Mouse (Mus musculus) heart, embryonic 14.5 days (tissue): ENCODE results near the gene Gan. TPM values are rescaled to one million over a fixed set of nuclear protein-coding genes. Genes with fewer than 3 reads are reported as not detected.

Experiments
- ATAC-seq: fragments of 200-750 bp; cut with Nextera tagmentation; 2 replicates; pipeline ENCODE4 v1.8.0; 2017; ENCODE audit warnings: low read depth, moderate TSS enrichment; ENCODE audit not compliant: insufficient number of reproducible peaks, insufficient read depth, low FRiP score
- H3K27ac ChIP-seq, 2 experiments: fragments of 200-500 bp in 1 of 2; fragments of 300-500 bp in 1 of 2; sonication (generic) in 1 of 2; replicated peaks in 1 of 2; 2 replicates each; pipeline ENCODE4 v1.5.1; 2012 to 2014; ENCODE audit warnings: low read depth in 2 of 2, low read length in 2 of 2, control low read depth in 1 of 2, mild to moderate bottlenecking in 1 of 2, mixed read lengths in 1 of 2; ENCODE audit not compliant: control insufficient read depth in 1 of 2, insufficient read depth in 1 of 2
- H3K27me3 ChIP-seq: fragments of 300-500 bp; sonication (generic); 2 replicates; pipeline ENCODE4 v1.6.1; 2014; ENCODE audit warnings: mild to moderate bottlenecking, low read length, control low read depth; ENCODE audit not compliant: control insufficient read depth, insufficient read depth
- H3K36me3 ChIP-seq: fragments of 300-500 bp; sonication (generic); 2 replicates; pipeline ENCODE4 v1.6.1; 2014; ENCODE audit warnings: mild to moderate bottlenecking, control low read depth, low read length, mixed read lengths; ENCODE audit not compliant: control insufficient read depth, insufficient read depth
- H3K4me1 ChIP-seq, 2 experiments: fragments of 200-500 bp in 1 of 2; fragments of 300-500 bp in 1 of 2; sonication (generic) in 1 of 2; 2 replicates each; pipeline ENCODE4 v1.6.1; 2012 to 2014; ENCODE audit warnings: low read length in 2 of 2, control low read depth in 1 of 2, mixed read lengths in 1 of 2; ENCODE audit not compliant: control insufficient read depth in 2 of 2, insufficient read depth in 2 of 2
- H3K4me2 ChIP-seq: fragments of 300-500 bp; sonication (generic); 2 replicates; pipeline ENCODE4 v1.6.1; 2014; ENCODE audit warnings: mild to moderate bottlenecking, low read length
- H3K4me3 ChIP-seq, 2 experiments: fragments of 200-500 bp in 1 of 2; fragments of 300-500 bp in 1 of 2; sonication (generic) in 1 of 2; 2 replicates each; pipeline ENCODE4 v1.5.1; 2012 to 2014; ENCODE audit warnings: low read length in 2 of 2, mild to moderate bottlenecking in 2 of 2, control low read depth in 1 of 2, low read depth in 1 of 2, moderate library complexity in 1 of 2; ENCODE audit not compliant: control insufficient read depth in 1 of 2, insufficient read depth in 1 of 2
- H3K9ac ChIP-seq: fragments of 300-500 bp; sonication (generic); 2 replicates; pipeline ENCODE4 v1.6.1; 2014; ENCODE audit warnings: mild to moderate bottlenecking, low read length
- H3K9me3 ChIP-seq: fragments of 300-500 bp; sonication (generic); 2 replicates; pipeline ENCODE4 v1.6.1; 2016; ENCODE audit warnings: low read length, control low read depth; ENCODE audit not compliant: control insufficient read depth
- WGBS: fragments of 180-500 bp; shearing (Covaris S2); extraction: QIAGEN DNeasy Blood & Tissue Kit; methylation state at CpG from one replicate; pipeline ENCODE4 v1.1.7; 2014; 5-methylcytosine and 5-hydroxymethylcytosine counted together
- polyA plus RNA-seq: library from polyadenylated mRNA; unstranded; fragments of >200 nt; fragmentation: Nextera tagmentation; extraction: Ambion mirVana; gene quantifications from 2 replicates; pipeline ENCODE4 v1.2.1, GENCODE M21; 2014

Gene Gan
- polyA plus RNA-seq, 1 experiment from 2014 or later: 1.3 TPM

DNA sequence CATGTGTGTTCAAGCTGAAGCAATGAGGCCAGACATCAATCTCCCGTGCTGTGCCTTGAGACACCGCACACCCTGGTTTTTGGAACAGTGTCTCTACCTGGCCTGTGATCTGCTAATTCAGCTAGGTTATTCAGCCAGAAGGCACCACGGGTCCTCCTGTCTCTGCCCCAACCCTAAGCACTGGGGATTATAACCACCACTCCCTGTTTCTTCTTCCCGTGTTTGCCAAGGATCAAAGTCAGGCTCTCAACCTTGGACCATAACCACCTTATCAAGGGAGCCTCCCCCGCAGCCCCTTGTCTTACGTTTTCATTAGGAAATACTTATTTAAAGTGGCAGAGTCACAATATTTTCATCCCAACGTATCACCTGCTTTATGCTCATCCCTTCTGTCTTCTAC is 41.4 kb upstream of the Gan start:
- no peak for ATAC-seq
- WGBS: 67% methylated on average over 7 of the region's 7 CpGs
- Histone ChIP-seq H3K9ac (no peak overlapping the region), H3K4me3 (no peak overlapping the region), H3K9me3 (no peaks in the 10 kb centered on the region), H3K27ac (no peak overlapping the region), H3K4me1 (peaks cover 8 to 10% of the 10 kb centered on the region in 2 experiments), H3K36me3 (no peaks in the 10 kb centered on the region), H3K27me3 (no peaks in the 10 kb centered on the region), H3K4me2 (no peak overlapping the region)

GRCm38 (mm10) chr8:117118409-117118808 is 39.5 kb upstream of the Gan start:
- Histone ChIP-seq H3K36me3 (no peaks in the 10 kb centered on the region), H3K27me3 (no peaks in the 10 kb centered on the region), H3K4me1 (peaks cover 8 to 10% of the 10 kb centered on the region in 2 experiments), H3K4me3 (no peak overlapping the region), H3K9me3 (no peaks in the 10 kb centered on the region), H3K4me2 (no peak overlapping the region), H3K27ac (no peak overlapping the region), H3K9ac (no peak overlapping the region)
- ATAC-seq: no peak
- 77% methylated on average over 9 of the region's 9 CpGs for WGBS

DNA sequence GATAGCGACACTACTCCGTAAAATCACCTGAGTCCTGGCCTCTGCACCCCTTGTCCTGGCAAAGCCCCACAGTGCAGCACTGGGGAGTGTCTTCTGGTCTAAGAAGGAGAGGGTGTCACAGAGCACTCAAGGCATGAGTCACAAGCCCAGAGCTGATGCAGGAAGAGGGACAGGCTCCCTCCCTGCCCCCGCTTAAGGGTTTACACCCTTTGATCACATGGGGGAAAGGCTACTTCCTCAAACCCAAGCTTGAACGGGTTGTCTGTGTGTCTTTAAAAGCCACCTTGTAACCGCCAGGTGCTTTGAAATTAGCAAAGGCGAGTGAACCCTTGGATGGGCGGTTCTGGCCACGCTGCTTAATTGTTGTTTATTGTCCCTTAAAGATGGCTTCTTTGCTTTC is 36.7 kb upstream of the Gan start:
- no peak overlapping the region for H3K4me3 ChIP-seq
- no peaks in the 10 kb centered on the region for H3K36me3 ChIP-seq
- WGBS: 67% methylated on average over 8 of the region's 8 CpGs
- no peak for ATAC-seq
- no peak overlapping the region for H3K27ac ChIP-seq
- H3K4me2 ChIP-seq: no peak overlapping the region
- H3K27me3 ChIP-seq: no peaks in the 10 kb centered on the region
- H3K9ac ChIP-seq: no peak overlapping the region
- H3K4me1 ChIP-seq: peaks cover 0 to 2% of the 10 kb centered on the region in 2 experiments; a peak in 2 of 4 replicates
- H3K9me3 ChIP-seq: no peaks in the 10 kb centered on the region

- H3K27ac ChIP-seq: no peak overlapping the region
- 74% methylated on average over 13 of the region's 13 CpGs for WGBS
- no peak overlapping the region for H3K4me2 ChIP-seq
- ATAC-seq: no peak
- no peak overlapping the region for H3K9ac ChIP-seq
- H3K4me3 ChIP-seq: no peak overlapping the region
- peaks cover 0 to 2% of the 10 kb centered on the region in 2 experiments; a peak in 1 of 4 replicates for H3K4me1 ChIP-seq
- no peaks in the 10 kb centered on the region for H3K9me3 ChIP-seq
- no peaks in the 10 kb centered on the region for H3K36me3 ChIP-seq
- no peaks in the 10 kb centered on the region for H3K27me3 ChIP-seq
Measured at GRCm38 (mm10) chr8:117123850-117124633, 33.9 kb upstream of the Gan start.

- Histone ChIP-seq H3K4me2 (no peak overlapping the region), H3K36me3 (no peaks in the 10 kb centered on the region), H3K27ac (no peak overlapping the region), H3K9ac (no peak overlapping the region), H3K27me3 (no peaks in the 10 kb centered on the region), H3K9me3 (no peaks in the 10 kb centered on the region), H3K4me3 (no peak overlapping the region), H3K4me1 (peaks cover 0 to 2% of the 10 kb centered on the region in 2 experiments; a peak in 1 of 4 replicates)
- ATAC-seq: no peak
- WGBS: 90% methylated on average over 3 of the region's 3 CpGs
Measured at GRCm38 (mm10) chr8:117125854-117126253, 32.1 kb upstream of the Gan start.

GRCm38 (mm10) chr8:117126411-117126810 is 31.5 kb upstream of the Gan start:
- no peaks in the 10 kb centered on the region for H3K36me3 ChIP-seq
- no peaks in the 10 kb centered on the region for H3K4me1 ChIP-seq
- no peaks in the 10 kb centered on the region for H3K27me3 ChIP-seq
- H3K4me3 ChIP-seq: no peak overlapping the region
- H3K4me2 ChIP-seq: no peak overlapping the region
- WGBS: 85% methylated on average over 3 of the region's 3 CpGs
- no peak overlapping the region for H3K9ac ChIP-seq
- H3K27ac ChIP-seq: no peak overlapping the region
- H3K9me3 ChIP-seq: no peaks in the 10 kb centered on the region
- no peak for ATAC-seq

DNA sequence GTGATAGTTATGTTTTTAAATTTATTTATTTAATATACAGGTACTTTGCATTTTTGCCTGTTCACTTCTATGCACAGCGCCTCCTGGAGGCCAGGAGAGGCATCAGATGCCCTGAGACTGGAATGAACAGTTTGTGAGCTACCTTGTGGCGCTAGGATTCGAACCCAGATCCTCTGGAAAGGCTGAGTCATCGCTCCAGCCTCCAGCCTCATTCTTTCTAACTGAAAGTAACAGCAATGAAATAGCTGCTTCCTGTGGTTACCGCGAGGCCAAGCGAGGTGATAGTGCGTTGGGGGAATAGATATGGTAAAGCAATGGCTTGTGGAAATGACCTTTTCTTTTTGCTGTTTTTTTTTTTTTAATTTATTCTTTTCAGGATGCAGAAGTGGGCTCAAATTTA is 30.9 kb upstream of the Gan start:
- Histone ChIP-seq H3K27me3 (no peaks in the 10 kb centered on the region), H3K4me3 (no peak overlapping the region), H3K9me3 (no peaks in the 10 kb centered on the region), H3K27ac (no peak overlapping the region), H3K36me3 (no peaks in the 10 kb centered on the region), H3K4me1 (no peaks in the 10 kb centered on the region), H3K9ac (no peak overlapping the region), H3K4me2 (no peak overlapping the region)
- ATAC-seq: no peak
- 76% methylated on average over 8 of the region's 8 CpGs for WGBS

DNA sequence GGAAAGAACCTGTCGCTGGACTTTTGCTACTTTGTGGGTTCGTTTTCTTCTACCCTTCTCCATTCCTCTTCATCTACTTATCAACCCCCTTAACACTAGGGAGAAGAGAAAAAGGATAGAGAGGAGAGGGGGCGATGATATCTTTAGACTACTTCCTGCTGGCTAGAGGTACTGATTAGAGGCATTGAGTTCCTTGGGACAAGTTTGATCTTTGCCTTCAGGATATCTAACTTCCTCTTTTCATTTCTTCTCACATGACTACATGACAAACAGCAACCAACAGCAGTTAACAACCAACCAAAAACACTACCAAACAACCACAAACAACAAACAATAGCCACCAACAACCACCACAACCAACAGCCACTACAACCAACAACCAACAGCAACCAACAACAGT is 24.2 kb upstream of the Gan start:
- no peaks in the 10 kb centered on the region for H3K36me3 ChIP-seq
- peaks cover 7% of the 10 kb centered on the region in 2 experiments for H3K4me1 ChIP-seq
- 65% methylated on average over 3 of the region's 3 CpGs for WGBS
- H3K9ac ChIP-seq: no peak overlapping the region
- H3K4me3 ChIP-seq: no peak overlapping the region
- ATAC-seq: no peak
- H3K27me3 ChIP-seq: no peaks in the 10 kb centered on the region
- H3K9me3 ChIP-seq: peaks cover 4% of the 10 kb centered on the region; the same call in 1 of the 2 replicates
- no peak overlapping the region for H3K4me2 ChIP-seq
- H3K27ac ChIP-seq: no peak overlapping the region
